Mouse (Mus musculus) liver, adult (tissue): ENCODE measurements around the gene Psmb3.
A peak's percentile ranks its signal among the peaks of the same experiment; 100 is the strongest.

ENCODE experiments used
- GATA4 ChIP-seq: IDR thresholded peaks from 2 replicates; pipeline ENCODE4 v1.6.1; 2014; ENCODE audit warnings: mild to moderate bottlenecking, low read length; ENCODE audit not compliant: insufficient replicate concordance

Psmb3 gene

DNA sequence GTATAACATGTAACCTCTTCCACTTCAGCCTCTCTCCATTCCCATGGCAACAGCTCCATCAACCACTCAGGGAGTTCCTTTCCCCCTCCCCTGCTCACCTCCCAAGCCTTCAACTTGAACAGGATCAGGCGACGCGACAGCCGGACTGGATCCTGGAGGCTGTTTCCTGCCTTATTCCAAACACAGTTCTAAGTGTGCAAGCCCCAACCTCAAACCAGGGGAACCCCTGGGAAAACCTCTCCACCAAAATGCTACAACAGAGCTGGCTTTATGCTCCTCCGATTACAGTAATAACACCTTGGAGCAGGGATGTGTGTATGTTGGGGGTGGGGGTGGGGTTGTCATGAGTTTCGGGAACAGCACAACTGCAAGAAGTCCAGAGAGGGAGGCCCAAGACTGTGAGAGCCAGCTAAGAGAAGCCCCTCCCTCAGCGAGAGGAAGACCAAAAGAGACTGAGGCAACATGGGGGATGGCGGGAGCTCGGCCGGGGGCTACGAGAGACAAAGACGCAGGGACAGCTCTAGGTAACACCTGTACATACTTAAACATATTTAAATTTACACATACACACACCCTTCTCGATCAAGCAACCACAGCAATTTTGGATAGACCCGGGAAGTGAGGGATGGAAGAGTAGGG is 5.2 kb upstream of the Psmb3 start:
- TF ChIP-seq GATA4, result no peak

- no peak for TF ChIP-seq GATA4
These were observed 4.2 kb upstream of the Psmb3 start for GRCm38 (mm10) chr11:97698741-97699611.

- no peak for TF ChIP-seq GATA4
These were observed 3.6 kb upstream of the Psmb3 start for GRCm38 (mm10) chr11:97699626-97700002.

DNA sequence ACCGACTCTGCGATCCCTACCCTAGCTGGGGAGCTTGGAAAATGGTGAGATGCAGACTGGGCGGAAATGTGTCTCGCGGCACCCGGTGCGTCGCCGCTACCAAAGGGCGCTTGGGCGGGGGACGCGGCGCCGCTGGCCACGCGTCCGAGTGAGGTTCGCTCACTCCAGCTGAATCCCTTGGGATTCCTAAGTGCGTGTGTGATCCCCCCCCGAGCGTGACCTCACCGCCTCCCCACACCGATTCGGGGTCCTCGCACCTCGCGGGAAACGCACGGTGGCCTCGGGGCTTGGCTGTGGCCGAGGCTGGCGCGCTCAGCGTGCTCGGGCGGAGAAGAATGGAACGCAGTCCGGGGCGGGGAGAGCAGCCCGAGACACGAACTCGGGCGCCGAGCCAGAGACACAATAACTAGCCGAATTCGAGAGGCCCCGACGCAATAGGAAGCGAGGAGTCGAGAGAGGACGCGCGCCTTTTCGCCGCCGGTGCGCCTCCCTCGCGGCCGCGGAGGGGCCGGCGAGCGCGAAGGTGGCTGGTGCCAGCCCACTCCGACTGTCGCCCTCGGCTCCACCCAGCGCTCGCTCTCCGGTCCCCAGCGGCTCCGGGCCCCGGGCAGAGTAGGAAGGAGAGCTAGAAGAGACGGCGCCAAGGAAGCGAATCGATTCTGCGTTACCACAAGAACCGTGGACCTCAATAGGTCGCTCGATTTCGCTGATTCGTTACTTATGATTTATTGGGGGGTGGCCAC is 3.0 kb upstream of the Psmb3 start, which contains the start of gene Pcgf2:
Pcgf2 (minus strand) TSS at position 495 of the 743 bp plus-strand sequence.
- no peak for TF ChIP-seq GATA4

DNA sequence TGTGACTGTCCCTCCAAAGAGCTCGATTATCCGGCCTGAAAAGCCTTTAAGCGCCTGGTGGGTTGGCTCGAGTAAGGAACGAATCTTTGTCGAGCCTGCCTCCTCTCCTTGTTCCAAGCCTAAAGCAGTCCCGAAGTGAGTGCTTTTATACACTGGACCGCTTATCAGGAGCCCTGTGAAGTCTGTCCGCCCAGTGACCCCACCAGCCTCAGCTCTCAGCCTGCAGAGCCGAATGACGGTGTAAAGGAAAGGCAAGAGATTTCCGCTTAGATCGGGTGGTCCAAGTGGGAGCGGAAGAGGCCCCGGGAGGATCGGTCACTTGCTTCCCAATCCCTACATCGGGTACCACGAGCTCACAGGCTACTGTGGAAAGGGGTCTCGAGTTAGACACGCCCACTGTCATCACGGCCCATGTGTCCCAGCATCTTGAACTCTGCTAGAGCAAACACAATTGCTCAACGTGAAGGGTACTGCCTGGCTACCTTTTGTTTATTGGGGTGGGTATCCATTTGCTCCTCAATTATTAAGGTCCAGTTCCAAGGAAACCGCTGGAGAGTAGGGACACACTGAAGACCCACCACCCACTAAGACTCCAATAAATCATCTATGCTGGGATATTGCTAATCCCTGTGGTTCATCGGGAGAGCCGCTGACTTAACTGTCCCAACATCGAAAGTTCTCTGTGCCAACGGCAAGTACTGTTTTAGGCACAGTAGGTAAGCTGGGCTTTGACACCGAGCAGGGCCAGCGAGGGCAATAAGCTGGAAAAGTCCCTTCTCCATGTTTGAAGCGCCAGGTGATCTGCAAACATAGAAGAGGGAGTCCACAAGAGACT is 2.2 kb upstream of the Psmb3 start:
- no peak; the same call in 1 of the 2 replicates for TF ChIP-seq GATA4

- TF ChIP-seq GATA4, result no peak
These were observed 1.4 kb upstream of the Psmb3 start for GRCm38 (mm10) chr11:97701581-97702392.

GRCm38 (mm10) chr11:97702393-97702745 is 830 bp upstream of the Psmb3 start:
- TF ChIP-seq GATA4, result no peak

- TF ChIP-seq GATA4, result no peak
These were observed 8.2 kb downstream of the Psmb3 start for GRCm38 (mm10) chr11:97711200-97711900.

- no peak for TF ChIP-seq GATA4
These were observed 9.1 kb downstream of the Psmb3 start for GRCm38 (mm10) chr11:97712286-97712685.

DNA sequence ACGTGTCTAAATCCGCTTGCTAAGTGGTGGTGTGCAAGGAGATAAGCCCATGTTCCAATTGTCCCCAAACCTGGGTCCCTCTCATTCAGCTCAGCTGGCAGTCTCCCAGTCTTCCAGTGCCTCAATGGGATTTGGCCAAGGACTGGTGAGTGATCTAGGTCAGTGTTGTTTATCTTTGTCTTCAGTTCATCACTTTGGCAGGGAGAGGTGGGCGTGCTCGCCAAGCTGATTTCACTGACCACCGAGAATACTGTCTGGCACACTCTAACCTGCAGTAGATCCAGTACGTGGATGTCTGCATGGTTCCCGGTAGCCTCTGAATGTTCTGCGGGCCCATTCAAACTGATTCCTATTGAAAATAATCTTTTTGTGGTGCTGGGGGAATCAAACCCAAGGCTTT is 10.7 kb downstream of the Psmb3 start:
- TF ChIP-seq GATA4, result no peak

- no peak for TF ChIP-seq GATA4
These were observed 11.2 kb downstream of the Psmb3 start for GRCm38 (mm10) chr11:97714356-97714755.

DNA sequence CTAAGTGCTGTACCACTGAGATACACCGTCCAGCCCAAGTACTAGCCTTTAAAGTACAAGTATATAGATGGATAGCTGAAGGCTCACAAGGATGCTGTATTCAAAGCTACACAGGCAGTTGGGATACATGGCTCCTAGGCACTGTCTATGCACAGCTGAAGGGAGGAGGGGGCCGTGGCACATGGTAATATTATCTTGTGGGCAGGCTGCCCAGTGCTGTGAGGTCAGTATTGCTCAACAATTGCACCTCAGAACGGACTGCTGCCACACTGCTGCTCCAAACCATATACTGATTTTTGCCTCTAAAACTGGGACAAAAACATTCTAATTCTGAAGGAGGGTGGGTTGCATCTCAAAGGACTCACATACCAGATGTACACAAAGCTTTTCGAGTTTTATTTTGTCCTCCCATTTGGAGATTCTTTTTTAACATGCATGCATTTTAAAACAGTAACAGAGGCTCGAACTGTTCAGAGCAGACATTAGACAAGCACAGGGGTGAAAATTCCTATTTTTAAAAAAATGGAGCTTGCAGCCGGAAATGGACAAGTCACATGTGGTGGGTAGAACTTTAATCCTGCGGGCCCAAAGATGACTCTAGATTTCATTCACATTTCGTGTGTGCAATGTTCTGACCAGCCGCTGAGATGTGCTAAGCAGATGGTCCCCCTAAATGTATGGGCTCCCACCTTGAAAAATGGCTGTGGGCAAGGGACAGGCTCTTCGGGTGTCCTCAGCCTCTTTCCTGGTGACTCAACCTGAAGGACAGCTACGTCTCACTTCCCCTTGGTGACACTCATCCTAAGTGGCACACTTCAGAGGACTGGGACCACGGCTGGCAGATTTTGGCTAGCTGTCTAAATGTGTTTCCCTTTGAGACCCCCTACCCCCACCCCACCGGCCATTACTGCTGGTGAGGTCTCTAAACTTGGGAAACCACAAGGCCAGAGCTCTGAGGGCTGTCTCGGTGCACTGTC is 11.9 kb downstream of the Psmb3 start:
- peak; percentile 28; the same call in 1 of the 2 replicates for TF ChIP-seq GATA4
